Mouse (Mus musculus): ENCODE data around the gene Ccdc126. TPM values are rescaled to one million over a fixed set of nuclear protein-coding genes. Genes with fewer than 3 reads are reported as not detected.
A peak's percentile ranks its signal among the peaks of the same experiment; 100 is the strongest.

Gene Ccdc126
- polyA plus RNA-seq, 1 experiment from 2014 or later: 19.1 TPM

- in situ Hi-C loops (cut with MboI; ENCODE audit: low pct_unique_long_range_greater_than_20kb): no loop called here
- POLR2A ChIA-PET: no interaction called here
- ATAC-seq (no peak), DNase-seq (ENCODE audit: low read depth, low spot score) (no peak)
- no peak for TF ChIP-seq CTCF (IDR thresholded peaks at IDR 0.05)
- CTCF ChIA-PET: no interaction called here
- H3K27me3 ChIP-seq: no peaks in the 10 kb centered on the region
Measured at GRCm38 (mm10) chr6:49343737-49344469, 24.8 kb downstream of the Ccdc126 start.

DNA sequence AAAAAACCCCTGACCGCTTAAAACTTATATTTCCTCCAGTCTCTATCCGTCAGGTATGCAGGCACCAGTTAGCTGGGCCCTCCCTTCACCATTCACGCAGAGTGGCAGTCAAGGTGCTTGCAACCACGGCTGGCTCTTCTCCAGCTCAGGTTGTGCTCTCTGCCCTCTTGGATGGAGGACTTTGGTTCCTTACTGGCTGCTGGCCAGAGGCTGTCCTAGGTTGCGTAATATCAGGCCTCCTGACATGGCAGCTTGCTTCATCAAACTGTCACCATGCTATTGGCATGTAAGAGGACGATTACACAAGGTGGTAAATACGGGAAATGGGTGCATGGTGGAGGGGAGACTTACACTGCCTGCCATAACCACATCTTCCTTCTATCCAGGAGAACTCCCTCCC lies 30.8 kb downstream of the Ccdc126 start:
- DNase-seq (ENCODE audit: low read depth, low spot score) (no peak), ATAC-seq (no peak)
- CTCF ChIA-PET: no interaction called here
- in situ Hi-C loops (cut with MboI; ENCODE audit: low pct_unique_long_range_greater_than_20kb): no loop called here
- POLR2A ChIA-PET: no interaction called here
- no peaks in the 10 kb centered on the region for H3K27me3 ChIP-seq
- no peak for TF ChIP-seq CTCF (IDR thresholded peaks at IDR 0.05)

GRCm38 (mm10) chr6:49354613-49355012 lies 35.5 kb downstream of the Ccdc126 start:
- POLR2A ChIA-PET: no interaction called here
- TF ChIP-seq CTCF (IDR thresholded peaks at IDR 0.05): no peak

DNA sequence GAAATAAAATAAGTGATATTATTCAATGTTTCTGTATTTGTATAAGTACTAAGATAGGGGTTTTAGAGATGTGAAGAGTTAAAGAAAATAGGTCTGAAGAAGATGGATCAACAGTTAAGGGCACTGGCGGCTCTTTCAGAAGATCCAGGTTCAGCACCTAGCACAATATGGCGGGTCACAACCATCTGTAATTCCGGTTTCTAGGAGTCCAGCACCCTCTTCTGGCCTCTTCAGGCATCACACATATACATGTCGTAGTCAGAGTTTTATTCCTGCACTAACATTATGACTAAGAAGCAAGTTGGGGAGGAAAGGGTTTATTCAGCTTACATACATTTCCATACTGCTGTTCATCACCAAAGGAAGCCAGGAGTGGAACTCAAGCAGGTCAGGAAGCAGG lies 36.1 kb downstream of the Ccdc126 start:
- POLR2A ChIA-PET: no interaction called here
- ATAC-seq: no peak
- TF ChIP-seq CTCF (IDR thresholded peaks at IDR 0.05): peak; percentile 61
- CTCF ChIA-PET: interaction anchor here (1.3 to 2.4 kb wide), 3 partner anchors 11 to 36 kb away, joined by 4 to 7 read pairs (median 4); partner anchors contain the start of gene Ccdc126
- H3K27me3 ChIP-seq: no peaks in the 10 kb centered on the region
- no peak for DNase-seq (ENCODE audit: low read depth, low spot score)
- in situ Hi-C loops (cut with MboI; ENCODE audit: low pct_unique_long_range_greater_than_20kb): no loop called here

More at GRCm38 (mm10) chr6:49354613-49355012, 35.5 kb downstream of the Ccdc126 start:
- CTCF ChIA-PET: no interaction called here
- DNase-seq (ENCODE audit: low read depth, low spot score): no peak
- in situ Hi-C loops (cut with MboI; ENCODE audit: low pct_unique_long_range_greater_than_20kb): no loop called here
- no peak for ATAC-seq
- no peaks in the 10 kb centered on the region for H3K27me3 ChIP-seq

DNA sequence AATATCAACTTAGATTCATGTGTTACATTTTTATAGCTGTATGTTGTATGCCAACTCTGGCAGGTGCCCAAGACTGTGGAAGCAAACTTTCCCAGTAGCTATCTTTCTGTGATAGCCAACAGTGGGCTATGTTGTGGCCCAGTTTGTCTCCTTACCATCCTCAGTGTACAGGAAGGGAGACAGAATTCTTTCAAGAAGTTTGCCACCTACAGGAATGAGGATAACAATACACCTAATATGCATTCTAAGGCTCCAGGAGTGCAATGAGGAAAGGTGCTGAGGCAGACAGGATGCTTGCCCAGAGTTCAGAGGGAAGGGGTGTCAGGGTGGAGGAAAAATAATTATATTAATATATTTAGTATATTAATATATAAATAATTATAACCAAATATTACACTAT lies 41.3 kb downstream of the Ccdc126 start:
- TF ChIP-seq CTCF (IDR thresholded peaks at IDR 0.05): peak; percentile 57
- ATAC-seq (no peak), DNase-seq (ENCODE audit: low read depth, low spot score) (no peak)
- H3K27me3 ChIP-seq: no peaks in the 10 kb centered on the region
- CTCF ChIA-PET: interaction anchor here (0.9 to 1.8 kb wide), 7 partner anchors 8 to 96 kb away, joined by 3 to 9 read pairs (median 4); partner anchors contain the start of gene Ccdc126
- in situ Hi-C loops (cut with MboI; ENCODE audit: low pct_unique_long_range_greater_than_20kb): no loop called here
- POLR2A ChIA-PET: no interaction called here

- DNase-seq (ENCODE audit: low read depth, low spot score) (peak; percentile 19), ATAC-seq (peak; percentile 90)
- CTCF ChIA-PET: interaction anchor here (1.1 kb wide), 1 partner anchor 98 kb away, joined by 3 read pairs; no protein-coding TSS in a partner anchor
- no peak for TF ChIP-seq CTCF (IDR thresholded peaks at IDR 0.05)
- POLR2A ChIA-PET: interaction anchor here (1.2 kb wide), 1 partner anchor 44 kb away, joined by 4 read pairs; no protein-coding TSS in a partner anchor
- no peaks in the 10 kb centered on the region for H3K27me3 ChIP-seq
- in situ Hi-C loops (cut with MboI; ENCODE audit: low pct_unique_long_range_greater_than_20kb): no loop called here
Measured at GRCm38 (mm10) chr6:49367159-49368054, 48.3 kb downstream of the Ccdc126 start, which contains the start of gene Fam221a. Fam221a (plus strand) TSS chr6:49367739.

DNA sequence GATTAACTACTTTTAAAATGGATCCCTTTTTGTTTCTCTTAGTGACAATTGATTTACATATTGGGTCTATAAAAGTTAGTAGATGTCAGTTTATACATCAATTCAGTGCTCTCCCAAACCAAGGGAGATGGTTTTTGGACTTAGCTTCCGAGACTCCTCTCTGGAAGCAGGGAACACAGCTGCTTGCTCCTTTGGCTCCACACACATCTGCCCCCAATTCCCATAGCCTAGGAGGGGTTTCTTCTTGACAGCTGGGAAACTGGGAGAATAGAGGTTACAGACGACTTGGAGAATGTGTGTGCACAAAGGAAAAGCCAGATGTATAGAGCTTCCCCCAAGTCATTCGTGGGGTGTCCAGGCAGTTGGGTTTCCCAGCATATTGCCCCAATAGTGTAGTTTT lies 49.1 kb downstream of the Ccdc126 start:
- in situ Hi-C loops (cut with MboI; ENCODE audit: low pct_unique_long_range_greater_than_20kb): no loop called here
- POLR2A ChIA-PET: no interaction called here
- no peak for DNase-seq (ENCODE audit: low read depth, low spot score)
- ATAC-seq: no peak
- CTCF ChIA-PET: interaction anchor here (1.1 kb wide), 2 partner anchors 8 to 99 kb away, joined by 3 read pairs; no protein-coding TSS in a partner anchor
- H3K27me3 ChIP-seq: no peaks in the 10 kb centered on the region
- TF ChIP-seq CTCF (IDR thresholded peaks at IDR 0.05): no peak

DNA sequence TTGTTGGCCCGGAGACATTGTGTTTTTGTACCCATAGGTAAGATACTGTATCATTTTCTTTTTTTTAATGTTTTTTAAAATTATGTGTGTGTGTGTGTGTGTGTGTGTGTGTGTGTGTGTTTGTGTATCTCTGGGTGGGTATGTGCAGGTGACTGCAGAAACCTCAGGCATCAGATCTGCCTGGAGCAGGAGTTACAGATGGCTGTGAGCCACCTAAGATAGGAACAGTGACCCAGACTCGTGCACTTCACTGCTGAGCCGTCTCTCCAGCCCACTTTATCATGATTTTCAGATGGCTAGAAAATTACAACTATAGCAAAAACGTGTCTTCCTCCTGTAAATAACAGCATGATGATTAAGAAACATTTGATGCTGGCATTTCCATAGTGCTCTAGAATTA lies 53.6 kb downstream of the Ccdc126 start:
- ChIA-PET CTCF (no interaction called here), POLR2A (no interaction called here)
- TF ChIP-seq CTCF (IDR thresholded peaks at IDR 0.05): no peak
- no peaks in the 10 kb centered on the region for H3K27me3 ChIP-seq
- no peak for ATAC-seq
- in situ Hi-C loops (cut with MboI; ENCODE audit: low pct_unique_long_range_greater_than_20kb): no loop called here
- DNase-seq (ENCODE audit: low read depth, low spot score): no peak

GRCm38 (mm10) chr6:49373943-49374342 lies 54.9 kb downstream of the Ccdc126 start:
- POLR2A ChIA-PET: no interaction called here

GRCm38 (mm10) chr6:49378328-49378727 lies 59.3 kb downstream of the Ccdc126 start:
- DNase-seq (ENCODE audit: low read depth, low spot score): no peak
- ATAC-seq: no peak
- in situ Hi-C loops (cut with MboI; ENCODE audit: low pct_unique_long_range_greater_than_20kb): no loop called here
- ChIA-PET POLR2A (no interaction called here), CTCF (interaction anchor here (0.9 kb wide), 1 partner anchor 15 kb away, joined by 3 read pairs; no protein-coding TSS in a partner anchor)
- TF ChIP-seq CTCF (IDR thresholded peaks at IDR 0.05): no peak
- no peaks in the 10 kb centered on the region for H3K27me3 ChIP-seq

More at GRCm38 (mm10) chr6:49373943-49374342, 54.9 kb downstream of the Ccdc126 start:
- no peak for DNase-seq (ENCODE audit: low read depth, low spot score)
- in situ Hi-C loops (cut with MboI; ENCODE audit: low pct_unique_long_range_greater_than_20kb): no loop called here
- CTCF ChIA-PET: no interaction called here
- no peak for TF ChIP-seq CTCF (IDR thresholded peaks at IDR 0.05)
- H3K27me3 ChIP-seq: no peaks in the 10 kb centered on the region
- no peak for ATAC-seq

Other genes with a start within 250 kb of the Ccdc126 start
- gene Malsu1, start 245.5 kb upstream of the Ccdc126 start, polyA plus RNA-seq (2021): 48.0 TPM
- gene Igf2bp3, start 104.3 kb upstream of the Ccdc126 start, polyA plus RNA-seq (2021): 2.4 TPM
- gene Tra2a, start 55.2 kb upstream of the Ccdc126 start, polyA plus RNA-seq (2021): 104 TPM
- 2.3 TPM for gene Fam221a, start 48.5 kb downstream of the Ccdc126 start, polyA plus RNA-seq (2021)
- not detected for gene Stk31, start 76.3 kb downstream of the Ccdc126 start, polyA plus RNA-seq (2021)

Measured in Patski (cell line).